Mouse (Mus musculus) embryonic fibroblast, embryonic 13.5 days (primary cell): ENCODE data around the gene Inpp5f. TPM values are rescaled to one million over a fixed set of nuclear protein-coding genes. Genes with fewer than 3 reads are reported as not detected.
"Not testable (repeated sequence)": the region's sequence is repeated elsewhere in the genome, so short reads cannot be mapped to it uniquely, and the experiment has no call there.

Experiments
- H3K27ac ChIP-seq: 2 replicates; pipeline ENCODE4 v1.5.1; 2012; ENCODE audit warnings: low read length, control low read depth, inconsistent platforms; ENCODE audit not compliant: insufficient read depth
- H3K4me1 ChIP-seq: 2 replicates; pipeline ENCODE4 v1.6.1; 2011; ENCODE audit warnings: low read length; ENCODE audit not compliant: control insufficient read depth, insufficient read depth
- H3K4me3 ChIP-seq: 2 replicates; pipeline ENCODE4 v1.5.1; 2011; ENCODE audit warnings: mild to moderate bottlenecking, control low read depth, low read length; ENCODE audit not compliant: insufficient read depth
- CTCF ChIP-seq: IDR thresholded peaks from 2 replicates; pipeline ENCODE4 v1.5.1; 2011; ENCODE audit warnings: mild to moderate bottlenecking, control low read depth, low read length, moderate library complexity, borderline replicate concordance; ENCODE audit not compliant: insufficient read depth
- POLR2A ChIP-seq: IDR thresholded peaks from 2 replicates; pipeline ENCODE4 v1.6.1; 2011; ENCODE audit warnings: low read depth, mild to moderate bottlenecking, control low read depth, low read length, moderate library complexity
- polyA plus RNA-seq: library from polyadenylated mRNA; stranded (reverse); fragments of >200 nt; gene quantifications from 2 replicates; pipeline ENCODE4 v1.2.4, GENCODE M21; 2011; ENCODE audit warnings: low read depth; ENCODE audit not compliant: missing spikeins, insufficient read length

The Inpp5f gene
- polyA plus RNA-seq, 1 experiment = 24.4 TPM

- Histone ChIP-seq H3K4me3 (no peak overlapping the region), H3K4me1 (peaks cover 8% of the 10 kb centered on the region; the same call in 1 of the 2 replicates), H3K27ac (peak overlapping the region; percentile 47; the same call in 1 of the 2 replicates)
- TF ChIP-seq POLR2A = no peak
- TF ChIP-seq CTCF = no peak
These were observed 18.8 kb upstream of the Inpp5f start for GRCm38 (mm10) chr7:128592118-128592935.

- peaks cover 8% of the 10 kb centered on the region; the same call in 1 of the 2 replicates for H3K4me1 ChIP-seq
- no peak overlapping the region for H3K27ac ChIP-seq
- no peak for TF ChIP-seq CTCF
- no peak for TF ChIP-seq POLR2A
- H3K4me3 ChIP-seq = no peak overlapping the region
These were observed 18.2 kb upstream of the Inpp5f start for GRCm38 (mm10) chr7:128592936-128593241.

GRCm38 (mm10) chr7:128596274-128596673 is 14.9 kb upstream of the Inpp5f start:
- TF ChIP-seq CTCF (no peak), POLR2A (no peak)
- H3K4me3 ChIP-seq = no peak overlapping the region
- no peak overlapping the region for H3K27ac ChIP-seq
- peaks cover 6% of the 10 kb centered on the region; the same call in 1 of the 2 replicates for H3K4me1 ChIP-seq

- Histone ChIP-seq H3K4me3 (no peak overlapping the region), H3K27ac (no peak overlapping the region), H3K4me1 (no peaks in the 10 kb centered on the region)
- TF ChIP-seq POLR2A (no peak), CTCF (no peak)
These were observed 12.1 kb upstream of the Inpp5f start for GRCm38 (mm10) chr7:128599072-128599471.

- H3K27ac ChIP-seq = no peak overlapping the region
- TF ChIP-seq CTCF = no peak
- H3K4me3 ChIP-seq = no peak overlapping the region
- no peaks in the 10 kb centered on the region for H3K4me1 ChIP-seq
These were observed 9.3 kb upstream of the Inpp5f start for GRCm38 (mm10) chr7:128601826-128602225.

GRCm38 (mm10) chr7:128609936-128610335 is 1.2 kb upstream of the Inpp5f start:
- H3K4me1 ChIP-seq, H3K27ac ChIP-seq, H3K4me3 ChIP-seq: not testable (repeated sequence)

- no peak for TF ChIP-seq CTCF
- no peak for TF ChIP-seq POLR2A
- Histone ChIP-seq H3K4me1 (peaks cover 3% of the 10 kb centered on the region; the same call in 1 of the 2 replicates), H3K4me3 (peak overlapping the region; percentile 15), H3K27ac (no peak overlapping the region; the same call in 1 of the 2 replicates)
These were observed 638 bp upstream of the Inpp5f start for GRCm38 (mm10) chr7:128610490-128610889.

GRCm38 (mm10) chr7:128611799-128612411 is 777 bp downstream of the Inpp5f start:
- Histone ChIP-seq H3K4me3 (peak overlapping the region; percentile 81), H3K4me1 (peaks cover 3% of the 10 kb centered on the region; the same call in 1 of the 2 replicates), H3K27ac (no peak overlapping the region)
- TF ChIP-seq POLR2A (no peak), CTCF (no peak)

GRCm38 (mm10) chr7:128612521-128613181 is 1.5 kb downstream of the Inpp5f start:
- no peak overlapping the region for H3K27ac ChIP-seq
- peaks cover 3% of the 10 kb centered on the region; the same call in 1 of the 2 replicates for H3K4me1 ChIP-seq
- H3K4me3 ChIP-seq = peak overlapping the region; percentile 81; the same call in 1 of the 2 replicates
- TF ChIP-seq CTCF (no peak), POLR2A (no peak)

- Histone ChIP-seq H3K4me1 (peaks cover 3% of the 10 kb centered on the region; the same call in 1 of the 2 replicates), H3K4me3 (no peak overlapping the region), H3K27ac (no peak overlapping the region)
- no peak for TF ChIP-seq POLR2A
- TF ChIP-seq CTCF = no peak
These were observed 2.5 kb downstream of the Inpp5f start for GRCm38 (mm10) chr7:128613578-128613977.
